In the genomic region with DNA sequence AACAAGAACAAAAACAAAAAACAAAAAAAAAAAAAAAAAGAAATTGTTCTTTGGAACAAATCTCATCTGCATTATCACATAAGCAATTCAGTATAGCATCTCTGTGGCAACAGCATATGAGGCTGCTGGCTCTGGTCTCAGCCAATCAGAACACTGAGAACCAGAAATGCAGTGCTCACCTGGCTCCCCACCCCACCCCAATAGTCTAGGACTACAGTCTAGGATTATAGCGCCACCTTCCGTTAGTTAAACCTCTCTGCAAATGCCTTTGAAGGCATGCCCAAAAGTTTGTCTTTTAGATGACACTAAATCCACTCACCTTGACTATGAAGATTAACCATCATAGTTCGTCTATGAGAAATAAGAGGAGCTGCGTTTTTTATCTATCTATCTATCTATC, we compare ENCODE assay signal across 10 mouse cellular contexts. TPM values are rescaled to one million over a fixed set of nuclear protein-coding genes. Genes with fewer than 3 reads are reported as not detected.
A peak's percentile ranks its signal among the peaks of the same experiment; 100 is the strongest.
DNase-seq lines count a peak whose midpoint lies in the region; ATAC-seq and TF ChIP-seq lines count a peak whose summit lies in the region.
"Had no signal": no experiment of that assay in that cellular context is flagged by ENCODE, and none has a peak within 500 bp of the region (broad histone marks: within the 10 kb centered on the region; RNA-seq: fewer than 3 reads in every experiment).

No protein-coding gene starts in this region.

- TF ChIP-seq EP300 in liver, postnatal 0 days (IDR thresholded peaks at IDR 0.05; ENCODE audit: low read depth) = no peak

- H3K27ac ChIP-seq in bone marrow, adult 2 months (ENCODE audit: control insufficient read depth, insufficient read depth, low read depth, low read length, poor library complexity) = no peak overlapping the region
- H3K27ac ChIP-seq in liver, postnatal 0 days (ENCODE audit: low read depth) = no peak overlapping the region

- no peak overlapping the region for H3K4me3 ChIP-seq in bone marrow, adult 2 months (replicated peaks; ENCODE audit: control insufficient read depth, low read depth, low read length)
- H3K4me3 ChIP-seq in liver, postnatal 0 days (ENCODE audit: low read depth, low read length) = no peak overlapping the region

- H3K4me2 ChIP-seq in liver, postnatal 0 days (ENCODE audit: low read depth, low read length) = no peak overlapping the region

- WGBS in bone marrow, adult 2 months = 13% methylated on average over 4 of the region's 4 CpGs
- 25% methylated on average over 4 of the region's 4 CpGs for WGBS in liver, postnatal 0 days (ENCODE audit: insufficient replicate concordance)

- 0 out of 2 replicates have a peak, but pooled peaks have one; percentile 26 for ATAC-seq in liver, postnatal 0 days

- no peaks in the 10 kb centered on the region; the same call in 1 of the 2 replicates for H3K4me1 ChIP-seq in bone marrow, adult 2 months (ENCODE audit: control insufficient read depth, insufficient read depth, low read length)
- peaks cover 3% of the 10 kb centered on the region; the same call in 1 of the 2 replicates for H3K4me1 ChIP-seq in liver, postnatal 0 days (ENCODE audit: insufficient read depth)

- DNase-seq in embryo, embryonic 11 days = peak; percentile 23
- DNase-seq in embryo, embryonic 9.5 days (ENCODE audit: extremely low spot score) = no peak
- peak; percentile 25 for DNase-seq in 3T3-L1 (ENCODE audit: low read depth, low spot score)
- no peak for DNase-seq in liver, postnatal 0 days
- no peak for DNase-seq in adrenal gland, postnatal 36 days
- no peak for DNase-seq in right cerebral cortex, postnatal 4 days
- no peak for DNase-seq in layer of hippocampus, postnatal 10 days (ENCODE audit: low spot score in 2 of 2)

- no peaks in the 10 kb centered on the region for H3K36me3 ChIP-seq in liver, postnatal 0 days (replicated peaks; ENCODE audit: insufficient read depth, low read length)

- no peak overlapping the region for H3K9ac ChIP-seq in liver, postnatal 0 days (replicated peaks)

- H3K9me3 ChIP-seq in liver, postnatal 0 days (ENCODE audit: low read length) = no peaks in the 10 kb centered on the region

- 0 out of 2 replicates have a peak, but pooled peaks have one; percentile 8 for TF ChIP-seq CTCF in bone marrow, adult 2 months (IDR thresholded peaks at IDR 0.05; ENCODE audit: control insufficient read depth, insufficient read depth, low read length)
- TF ChIP-seq CTCF in liver, postnatal 0 days (IDR thresholded peaks at IDR 0.05; ENCODE audit: low read depth) = peak; percentile 49

- H3K27me3 ChIP-seq in liver, postnatal 0 days (ENCODE audit: insufficient read depth, low read length) = no peaks in the 10 kb centered on the region

- no peak for TF ChIP-seq POLR2A in bone marrow, adult 2 months (IDR thresholded peaks at IDR 0.05; ENCODE audit: borderline replicate concordance, control insufficient read depth, low read depth, low read length)

RNA-seq across cellular contexts. Expression of gene Trim26, which starts 11.4 kb away (rescaled TPM):
- polyA plus RNA-seq in bone marrow, adult 2 months (2011; ENCODE audit: insufficient read depth, insufficient read length, low replicate concordance, missing spikeins) = 20.9 and 39.6 TPM in 2 replicates
- 16.8 and 19.1 TPM in 2 replicates for polyA plus RNA-seq in liver, postnatal 0 days (2015; fragmentation: Nextera tagmentation; extraction: Ambion mirVana)
- total RNA-seq in adrenal gland, postnatal 36 days (2021) = 10 to 100 TPM; 57.8 to 61.3 TPM
- total RNA-seq in layer of hippocampus, postnatal 10 days (2021) = 10 to 100 TPM; 22.7 to 28.8 TPM

RNA-seq across cellular contexts. Expression of gene H2-M10.6, which starts 13.6 kb away (rescaled TPM):
- not detected in 2 replicates for polyA plus RNA-seq in bone marrow, adult 2 months (2011; ENCODE audit: insufficient read depth, insufficient read length, low replicate concordance, missing spikeins)
- polyA plus RNA-seq in liver, postnatal 0 days (2015; fragmentation: Nextera tagmentation; extraction: Ambion mirVana) = not detected in 2 replicates
- total RNA-seq in adrenal gland, postnatal 36 days (2021) = not detected
- not detected for total RNA-seq in layer of hippocampus, postnatal 10 days (2021)
- polyA plus RNA-seq: frontal cortex, adult 2 months; lung, embryonic 16.5 days had no signal

RNA-seq across cellular contexts. Expression of gene Trim15, which starts 41.5 kb away (rescaled TPM):
- polyA plus RNA-seq in bone marrow, adult 2 months (2011; ENCODE audit: insufficient read depth, insufficient read length, low replicate concordance, missing spikeins) = 1.6 TPM in 1 of 2 replicates, not detected in the other
- 0.12 TPM in 1 of 2 replicates, not detected in the other for polyA plus RNA-seq in liver, postnatal 0 days (2015; fragmentation: Nextera tagmentation; extraction: Ambion mirVana)
- total RNA-seq in adrenal gland, postnatal 36 days (2021) = under 1 TPM in 1 of 2 experiments, not detected in 1; 0.16 TPM
- total RNA-seq in layer of hippocampus, postnatal 10 days (2021) = not detected

RNA-seq across cellular contexts. Expression of gene Trim10, which starts 43.8 kb away (rescaled TPM):
- 108 and 159 TPM in 2 replicates for polyA plus RNA-seq in bone marrow, adult 2 months (2011; ENCODE audit: insufficient read depth, insufficient read length, low replicate concordance, missing spikeins)
- 85.7 and 86.7 TPM in 2 replicates for polyA plus RNA-seq in liver, postnatal 0 days (2015; fragmentation: Nextera tagmentation; extraction: Ambion mirVana)
- total RNA-seq in adrenal gland, postnatal 36 days (2021) = under 1 TPM; 0.20 to 0.43 TPM
- under 1 TPM in 1 of 2 experiments, not detected in 1; 0.16 TPM for total RNA-seq in layer of hippocampus, postnatal 10 days (2021)

RNA-seq across cellular contexts. Expression of gene H2-M10.5, which starts 52.8 kb away (rescaled TPM):
- polyA plus RNA-seq in bone marrow, adult 2 months (2011; ENCODE audit: insufficient read depth, insufficient read length, low replicate concordance, missing spikeins) = not detected in 2 replicates
- not detected in 2 replicates for polyA plus RNA-seq in liver, postnatal 0 days (2015; fragmentation: Nextera tagmentation; extraction: Ambion mirVana)
- total RNA-seq in adrenal gland, postnatal 36 days (2021) = not detected
- total RNA-seq in layer of hippocampus, postnatal 10 days (2021) = not detected
- polyA plus RNA-seq: frontal cortex, adult 2 months; lung, embryonic 16.5 days had no signal

Comparison
In these comparisons a context has a peak if more than half of its experiments do, and no peak if none do; other contexts are left out.
1. DNase-seq: peak in embryo, embryonic 11 days (single experiment) and 3T3-L1 (single experiment); none in embryo, embryonic 9.5 days (single experiment), liver, postnatal 0 days (single experiment), adrenal gland, postnatal 36 days (0 of 2), right cerebral cortex, postnatal 4 days (single experiment) and layer of hippocampus, postnatal 10 days (0 of 2).